ENCODE assay signal across 18 mouse cellular contexts in genomic region chr17:21770336-21770735, GRCm38 (mm10). TPM values are rescaled to one million over a fixed set of nuclear protein-coding genes. Genes with fewer than 3 reads are reported as not detected.
DNase-seq lines count a peak whose midpoint lies in the region; TF ChIP-seq lines count a peak whose summit lies in the region.
"Had no signal": no experiment of that assay in that cellular context is flagged by ENCODE, and none has a peak within 500 bp of the region (broad histone marks: within the 10 kb centered on the region; RNA-seq: fewer than 3 reads in every experiment).

No protein-coding gene starts in this region.

- dilution Hi-C loops in CH12.LX (cut with MboI; ENCODE audit: extremely low pct_ligation_motif_present, extremely low pct_unique_long_range_greater_than_20kb, low sequenced_read_pairs), result no loop called here

- H3K4me3 ChIP-seq in CH12.LX (replicated peaks in 1 of 3; ENCODE audit: low read depth in 2 of 3, low read length in 2 of 3, poor library complexity in 1 of 3), result no peak overlapping the region
- no peak overlapping the region for H3K4me3 ChIP-seq in ES-E14 (ENCODE audit: insufficient read depth in 1 of 2, low read depth in 1 of 2, low read length in 2 of 2, poor library complexity in 1 of 2, severe bottlenecking in 1 of 2)

- in situ Hi-C loops in CH12.LX (cut with MboI; ENCODE audit: low pct_ligation_motif_present, low pct_unique_long_range_greater_than_20kb, low sequenced_read_pairs), result no loop called here
- in situ Hi-C loops in ES-E14 (cut with MboI; ENCODE audit: low sequenced_read_pairs in 2 of 2, unreplicated experiment in 2 of 2), result no loop called here

- no peak for TF ChIP-seq POLR2A in CH12.LX (IDR thresholded peaks at IDR 0.05; ENCODE audit: low read depth, low read length)

- H3K79me2 ChIP-seq in CH12.LX (replicated peaks; ENCODE audit: control insufficient read depth, extremely low read depth, insufficient read depth, poor library complexity, severe bottlenecking), result no peaks in the 10 kb centered on the region

- no peak for TF ChIP-seq CTCF in CH12.LX (conservative IDR thresholded peaks at IDR 0.05 in 1 of 2, IDR thresholded peaks at IDR 0.05 in 1 of 2; ENCODE audit: low read depth in 2 of 2, low read length in 2 of 2)

- no peak overlapping the region for H3K9ac ChIP-seq in CH12.LX (ENCODE audit: insufficient read depth, low read depth)
- H3K9ac ChIP-seq in ES-E14 (ENCODE audit: insufficient read depth, low read depth, low read length, poor library complexity, severe bottlenecking), result no peak overlapping the region

- H3K27me3 ChIP-seq in CH12.LX (replicated peaks), result no peaks in the 10 kb centered on the region
- H3K27me3 ChIP-seq: Patski had no signal

- H3K27ac ChIP-seq in CH12.LX (ENCODE audit: insufficient read depth, low read depth) (no peak overlapping the region), ES-E14 (ENCODE audit: insufficient read depth, low read depth, low read length, poor library complexity, severe bottlenecking) (no peak overlapping the region)

- intact Hi-C loops in left cerebral cortex, postnatal 25 days (cut with DNase I), result no loop called here

- TF ChIP-seq EP300 in CH12.LX (IDR thresholded peaks at IDR 0.05; ENCODE audit: low read length), result no peak

- no peak overlapping the region for H3K4me2 ChIP-seq in CH12.LX (ENCODE audit: insufficient read depth, low read depth, poor library complexity, severe bottlenecking)

- DNase-seq in CH12.LX (ENCODE audit: extremely low read depth) (no peak), ES-E14 (ENCODE audit: low read depth, low spot score) (no peak)
- no peak for DNase-seq in lung, adult 18-20 months
- DNase-seq in left cerebral cortex, postnatal 25 days (ENCODE audit: low spot score in 2 of 2), result no peak
- DNase-seq: adrenal gland, adult 2 months; adrenal gland, adult 8-10 months; adrenal gland, postnatal 10 days; adrenal gland, postnatal 14 days; adrenal gland, postnatal 25 days; adrenal gland, postnatal 36 days; B cell, adult 2 months; cerebellum, adult 11 months; cerebellum, adult 11-12 months; cerebellum, adult 18-20 months; cerebellum, adult 2 months; cerebellum, adult 8-10 months had no signal

- no peak for TF ChIP-seq RAD21 in CH12.LX (IDR thresholded peaks at IDR 0.05; ENCODE audit: low read depth, low read length)

- H3K36me3 ChIP-seq in CH12.LX (replicated peaks in 1 of 2; ENCODE audit: control insufficient read depth in 1 of 2, insufficient read depth in 1 of 2, low read length in 1 of 2) (no peaks in the 10 kb centered on the region), ES-E14 (ENCODE audit: control insufficient read depth, insufficient read depth, low read length, poor library complexity, severe bottlenecking) (no peaks in the 10 kb centered on the region)
- H3K36me3 ChIP-seq: G1E had no signal

- H3K4me1 ChIP-seq in CH12.LX (ENCODE audit: control insufficient read depth in 1 of 2, insufficient read depth in 2 of 2) (no peaks in the 10 kb centered on the region), ES-E14 (ENCODE audit: control insufficient read depth in 2 of 2, insufficient read depth in 2 of 2, low read length in 2 of 2, poor library complexity in 1 of 2) (no peaks in the 10 kb centered on the region)

- peaks cover 2% of the 10 kb centered on the region for H3K9me3 ChIP-seq in CH12.LX (replicated peaks; ENCODE audit: low read length)
- no peaks in the 10 kb centered on the region for H3K9me3 ChIP-seq in ES-E14 (ENCODE audit: control insufficient read depth, insufficient read depth, low read depth, low read length)
- H3K9me3 ChIP-seq: G1E had no signal

TF ChIP-seq in CH12.LX, 34 proteins besides CTCF, POLR2A, EP300 and RAD21:
- TF ChIP-seq NRF1 (IDR thresholded peaks at IDR 0.05; ENCODE audit: low read depth, low read length) (no peak), MAFK (IDR thresholded peaks at IDR 0.05; ENCODE audit: insufficient replicate concordance, low read length) (peak; percentile 65; the same call in 1 of the 2 replicates)

TF ChIP-seq in ES-E14, 5 proteins besides CTCF, POLR2A, EP300 and RAD21:
- TF ChIP-seq MAFK (IDR thresholded peaks at IDR 0.05; ENCODE audit: insufficient read depth, low read depth, low read length) (peak; percentile 81), HCFC1 (IDR thresholded peaks at IDR 0.05; ENCODE audit: borderline replicate concordance, insufficient read depth, low read length) (no peak), CHD2 (IDR thresholded peaks at IDR 0.05; ENCODE audit: low read depth, low read length) (no peak), ZNF384 (IDR thresholded peaks at IDR 0.05; ENCODE audit: low read depth, low read length) (no peak), ZC3H11A (IDR thresholded peaks at IDR 0.05; ENCODE audit: borderline replicate concordance, low read depth, low read length) (no peak)

RNA-seq across cellular contexts. Expression of gene Zfp229, which starts 39.7 kb away (rescaled TPM):
- 2.6 and 2.9 TPM in 2 replicates for total RNA-seq in CH12.LX (2012; rRNA removed)
- total RNA-seq in CH12.LX (2014; rRNA removed), result 5.1 and 5.5 TPM in 2 replicates
- 1.9 and 4.4 TPM in 2 replicates for polyA plus RNA-seq in CH12.LX (2012; ENCODE audit: insufficient read length, low read depth)
- total RNA-seq in ES-E14 (2012; rRNA removed), result 47.0 and 47.5 TPM in 2 replicates
- 1 to 10 TPM; 3.6 to 5.0 TPM for total RNA-seq in left cerebral cortex, postnatal 25 days (2021)
